Mouse (Mus musculus) Muller cell, postnatal 12 days (primary cell): ENCODE measurements around the gene Tprgl.

Source experiments
- DNase-seq: peaks from one replicate; pipeline ENCODE4 v3.0.0-alpha.2; 2015; ENCODE audit errors: inconsistent ontology term

Gene Tprgl

DNA sequence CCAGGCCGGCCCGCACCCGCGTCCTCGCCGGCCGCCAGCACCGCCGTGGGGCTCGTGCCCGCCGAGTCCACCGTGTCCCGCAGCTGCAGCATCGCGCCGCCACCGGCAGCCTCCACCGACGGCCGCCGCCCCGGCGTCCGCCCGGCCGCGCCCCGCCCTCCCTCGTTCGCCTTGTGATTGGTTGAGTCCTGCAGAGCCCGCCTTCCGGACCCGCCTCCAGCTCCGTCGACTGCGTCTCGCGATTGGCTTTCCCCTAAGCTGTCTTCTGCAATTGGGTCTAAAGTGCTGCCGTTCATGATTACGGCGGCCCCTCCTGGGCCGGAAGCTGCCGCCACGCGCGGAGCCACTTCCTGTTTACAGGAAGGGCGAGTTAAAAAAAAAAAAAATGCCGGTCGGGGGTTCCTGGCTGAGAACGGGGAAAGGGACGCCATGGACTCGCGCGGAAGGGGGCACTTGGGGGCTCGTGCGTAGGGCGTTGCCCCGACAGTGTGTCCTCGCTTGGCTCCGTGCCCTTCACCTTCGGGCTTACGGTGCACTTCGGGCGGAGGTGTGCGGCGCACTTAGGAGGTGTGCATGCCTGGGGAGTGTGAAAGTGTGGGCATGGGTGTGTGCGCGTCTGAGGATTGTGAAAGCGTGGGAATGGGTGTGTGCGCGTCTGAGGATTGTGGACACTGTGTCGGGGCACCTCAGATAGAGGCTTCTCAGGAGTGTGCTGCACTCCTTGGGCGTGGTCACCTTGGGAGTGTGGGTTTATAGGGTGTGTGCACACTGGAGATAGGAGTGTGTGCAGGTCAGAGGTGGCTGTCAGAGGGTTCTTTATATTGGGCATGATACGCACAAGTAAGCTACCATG is at the start of gene Tprgl:
Gene Tprgl, minus strand, starts transcription at position 129 of the 853 bp plus-strand sequence.
- DNase-seq: peak; percentile 98

DNA sequence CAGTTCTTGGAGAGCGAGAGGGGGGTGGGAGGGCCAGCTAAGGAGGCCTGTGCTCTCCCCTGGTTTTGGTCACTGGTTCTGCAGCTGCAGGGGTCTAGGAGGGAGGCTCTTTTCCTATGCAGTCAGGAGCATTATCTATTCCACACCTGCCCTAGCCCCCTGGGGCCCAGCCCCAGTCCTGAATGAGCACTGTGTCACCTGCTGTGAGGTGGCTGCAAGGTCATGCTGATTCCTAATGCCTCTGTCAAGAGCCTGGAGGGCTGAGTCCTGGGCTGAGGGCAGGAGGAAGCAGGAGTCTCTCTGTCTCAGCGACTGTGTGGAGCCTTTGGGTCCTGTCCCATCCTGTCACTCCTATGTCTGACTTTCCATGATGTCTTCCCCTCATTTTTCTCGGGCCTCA is 49.4 kb upstream of the Tprgl start:
- DNase-seq: no peak

DNA sequence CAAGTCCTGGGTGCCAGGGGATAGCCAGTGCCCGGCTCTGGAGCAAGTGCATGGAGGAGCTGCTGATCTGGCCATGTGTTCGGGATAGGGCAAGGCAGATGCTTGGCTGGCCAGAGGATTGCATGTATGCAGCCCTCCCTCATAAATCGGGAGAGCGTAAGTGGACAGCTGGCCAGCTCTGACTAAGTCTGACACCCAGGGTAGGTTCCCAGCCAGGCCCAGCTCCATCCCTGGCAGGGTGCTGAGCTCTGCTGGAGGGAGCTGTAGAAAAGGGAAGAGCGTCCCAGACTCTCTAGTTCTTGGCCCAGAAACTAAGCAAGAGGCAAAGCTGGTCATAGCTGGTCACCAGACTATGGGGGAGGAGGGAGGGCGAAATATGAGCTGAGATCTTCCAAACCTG is 48.6 kb upstream of the Tprgl start:
- no peak for DNase-seq

DNA sequence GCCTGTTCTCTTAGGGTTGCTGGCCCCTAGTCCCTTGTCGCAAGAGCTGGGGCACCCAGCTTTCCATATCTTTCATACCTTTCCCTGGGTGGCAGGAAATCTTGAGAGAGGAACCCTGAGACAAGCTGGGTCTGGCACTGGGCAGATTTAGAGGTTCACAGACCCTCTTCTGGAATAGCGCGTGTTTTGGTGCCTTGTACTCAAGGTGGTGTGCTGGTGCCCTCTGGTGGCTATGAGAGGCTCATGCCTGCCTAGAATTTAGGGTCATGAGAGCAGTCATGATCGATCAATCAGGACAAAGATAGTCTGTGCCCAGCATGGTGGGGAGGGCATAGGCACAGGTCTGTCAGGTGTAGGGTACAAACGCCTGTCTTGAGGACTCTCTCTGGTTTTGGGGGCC is 46.8 kb upstream of the Tprgl start:
- DNase-seq: peak; percentile 50

DNA sequence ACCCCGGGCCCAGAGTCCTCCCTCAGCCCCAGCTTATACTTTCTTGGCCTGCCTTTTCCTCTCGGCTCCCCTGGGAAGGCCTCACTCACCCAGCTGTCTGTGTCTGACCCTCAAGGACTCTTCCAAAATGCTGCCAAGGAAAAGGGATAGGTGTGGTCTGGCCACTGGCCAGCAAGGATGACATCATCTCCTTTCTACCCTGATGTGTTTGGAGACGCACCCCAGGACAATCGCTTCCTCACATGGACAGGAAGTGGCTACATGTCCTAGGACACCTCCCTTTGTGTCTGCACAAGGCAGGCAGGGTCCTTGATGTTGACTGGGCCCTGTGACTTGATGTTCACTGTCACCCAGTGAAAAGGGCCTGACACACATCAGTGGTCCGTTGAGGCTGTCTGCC is 44.9 kb upstream of the Tprgl start:
- no peak for DNase-seq

DNA sequence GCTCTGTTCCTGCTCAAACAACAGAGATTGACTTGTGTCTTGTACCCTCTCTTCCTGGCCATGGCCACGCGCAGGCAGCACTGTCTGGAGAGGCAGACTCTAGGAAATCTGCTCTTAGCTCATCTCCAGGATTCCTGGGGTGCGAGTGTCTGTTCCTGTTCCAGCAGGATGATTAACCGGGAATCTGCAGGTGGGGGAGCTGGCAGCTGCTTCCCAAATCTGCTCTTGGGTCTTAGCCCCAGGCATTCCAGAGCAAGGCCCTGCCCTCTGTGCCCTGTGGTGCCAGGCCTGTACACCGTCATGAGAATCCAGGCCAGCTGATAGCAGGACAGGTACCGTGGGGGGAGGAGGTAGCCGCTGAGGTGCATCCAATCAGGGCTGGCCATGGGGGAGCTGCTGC is 44.1 kb upstream of the Tprgl start:
- no peak for DNase-seq

DNA sequence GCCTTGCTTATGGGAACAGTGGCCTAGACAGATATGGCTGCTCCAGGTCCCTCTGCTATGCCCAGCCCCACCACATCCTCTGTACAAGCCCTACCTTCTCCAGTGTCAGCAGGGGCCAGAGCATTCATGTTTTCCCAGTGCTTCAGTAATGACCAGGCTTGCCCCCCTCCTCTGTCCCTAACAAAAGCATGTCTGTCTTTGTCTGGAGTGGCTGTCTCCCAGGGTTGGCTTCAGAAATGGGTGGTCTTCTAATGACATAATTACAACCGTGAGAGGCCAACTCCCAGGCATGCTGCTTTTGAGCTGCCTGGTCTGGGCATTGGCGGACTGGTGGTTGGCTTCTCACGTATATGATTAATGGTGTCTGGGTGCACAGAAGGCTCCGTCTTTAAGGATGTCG is 41.0 kb upstream of the Tprgl start:
- no peak for DNase-seq

DNA sequence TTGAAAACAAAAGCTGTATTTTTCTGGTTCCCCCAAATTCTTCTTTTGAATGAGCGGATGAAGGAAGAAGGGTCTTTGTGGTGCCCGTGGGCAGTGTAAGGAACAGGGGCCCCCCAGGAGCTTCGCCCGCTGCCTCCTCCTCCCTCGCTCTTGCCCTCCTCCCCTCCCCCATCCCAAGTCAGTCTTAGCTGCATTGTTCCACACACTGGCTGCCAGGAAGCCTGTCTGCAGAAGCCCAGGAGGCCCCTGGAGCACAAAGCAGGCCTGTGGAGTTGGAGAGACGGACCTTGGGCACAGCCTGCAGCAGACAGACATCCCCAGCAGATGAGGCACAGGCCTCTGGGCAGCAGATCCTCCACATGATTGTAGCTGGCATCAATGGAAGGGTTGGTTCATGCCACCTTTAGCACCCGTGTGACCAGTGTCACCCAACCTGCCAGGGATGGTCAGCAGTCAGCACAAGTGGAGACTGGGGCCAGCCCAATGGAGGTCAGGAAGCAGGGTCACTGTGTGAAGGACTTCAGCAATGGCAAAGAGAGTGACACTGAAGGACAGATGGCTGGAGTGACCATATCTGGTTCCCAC is 38.0 kb upstream of the Tprgl start:
- DNase-seq: no peak

DNA sequence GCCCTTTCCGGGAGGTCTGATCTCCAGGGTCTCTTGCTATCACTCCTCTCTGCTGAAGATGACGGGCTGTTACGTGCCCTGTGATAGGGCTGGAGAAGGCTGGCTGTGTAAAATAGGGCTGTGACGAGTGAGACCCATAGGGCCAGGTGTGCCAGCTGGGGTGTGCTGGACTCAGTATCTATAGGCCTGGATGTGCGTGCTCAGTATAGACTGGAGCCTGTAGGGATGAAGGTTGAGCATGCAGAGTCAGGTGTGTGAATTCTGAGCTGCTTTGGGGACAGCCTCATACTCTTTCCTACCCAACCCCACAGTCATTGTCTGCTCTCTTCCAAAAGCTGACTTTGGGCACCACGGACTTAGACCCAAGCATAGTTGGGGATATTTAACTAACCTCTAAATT is 37.5 kb upstream of the Tprgl start:
- no peak for DNase-seq

DNA sequence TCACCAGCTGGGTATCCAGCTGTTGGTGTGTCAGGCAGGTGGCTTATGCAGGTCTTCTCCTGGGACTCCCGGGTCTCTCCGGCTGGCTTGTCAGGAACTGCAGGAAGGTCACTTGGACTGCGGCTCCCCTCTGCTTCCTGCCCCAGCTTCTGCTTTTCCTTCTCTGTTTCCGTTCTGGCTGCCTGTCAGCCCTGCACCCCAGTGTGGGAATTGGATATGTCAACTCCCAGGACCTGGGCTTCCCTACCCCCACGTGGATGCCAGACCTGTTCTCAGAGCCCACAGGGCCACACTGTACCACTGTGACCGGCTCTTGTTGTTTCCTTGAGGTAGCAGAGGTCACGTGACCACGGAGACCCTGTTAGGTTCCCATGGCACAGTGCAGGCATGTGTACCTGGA is 28.5 kb upstream of the Tprgl start:
- DNase-seq: no peak

DNA sequence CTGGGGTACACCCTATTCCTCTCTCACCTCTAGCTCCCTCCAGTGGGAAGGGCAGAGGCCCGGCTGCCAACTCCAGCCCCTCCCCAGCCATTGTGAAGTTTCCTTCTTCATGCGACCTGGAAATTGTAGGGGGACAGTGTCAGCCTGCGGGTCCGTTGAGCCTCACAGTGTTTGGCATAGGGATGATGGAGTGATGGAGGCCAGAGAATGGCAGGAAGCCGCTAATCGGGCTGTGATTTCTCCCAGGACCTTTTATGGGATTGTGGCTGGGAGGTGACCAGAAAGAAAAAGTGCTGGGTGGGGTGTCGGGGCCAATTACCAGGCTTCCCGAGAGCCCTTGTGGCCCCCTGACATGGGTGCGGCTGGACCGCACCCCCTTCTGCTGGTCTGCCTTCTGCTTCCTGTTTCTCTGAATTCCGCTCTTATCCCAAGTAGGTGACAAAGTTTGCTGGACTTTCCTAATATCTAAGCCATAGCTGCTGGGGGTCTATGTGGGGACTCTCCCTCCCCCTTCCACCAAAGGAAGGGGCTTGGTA is 25.6 kb upstream of the Tprgl start:
- DNase-seq: no peak

DNA sequence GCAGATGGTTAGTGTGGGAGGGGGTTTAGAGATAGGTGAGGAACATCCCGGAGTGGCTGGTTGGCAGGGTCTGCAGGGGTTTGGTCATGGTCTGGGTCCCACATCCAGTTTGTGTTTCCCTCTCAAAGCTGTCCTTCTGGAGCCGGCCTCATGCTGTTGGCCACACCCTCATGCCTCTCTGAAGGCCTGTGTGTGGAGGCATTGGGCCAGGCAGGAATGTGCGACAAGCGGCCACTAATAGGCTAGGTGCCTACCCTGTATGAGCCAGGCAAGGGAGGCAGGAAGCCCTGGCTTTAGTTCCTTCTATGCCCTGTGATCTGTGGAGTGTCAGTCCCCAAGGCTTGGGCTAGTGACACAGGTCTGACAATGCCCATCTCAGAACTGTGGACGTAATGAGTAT is 24.5 kb upstream of the Tprgl start:
- DNase-seq: no peak

DNA sequence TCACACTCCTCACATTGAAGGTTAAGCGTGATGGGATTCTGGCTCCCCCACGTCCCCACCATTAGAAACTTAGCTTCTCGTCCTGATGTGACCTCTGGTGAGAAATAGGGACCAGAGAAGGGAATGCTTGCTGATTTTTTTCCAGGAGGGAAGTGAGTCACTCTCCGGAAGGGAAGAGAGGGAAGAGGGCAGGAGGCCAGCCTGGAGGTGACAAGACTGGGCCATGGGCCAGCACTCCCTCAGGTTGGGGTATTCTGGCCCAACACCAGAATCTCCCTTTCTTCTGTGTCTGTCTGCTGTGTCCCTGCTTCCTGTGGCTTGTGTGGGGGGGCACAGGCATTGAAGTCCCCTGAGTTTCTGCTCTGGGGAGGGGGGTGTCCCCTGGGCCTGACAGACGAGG is 23.1 kb upstream of the Tprgl start:
- DNase-seq: peak; percentile 66

DNA sequence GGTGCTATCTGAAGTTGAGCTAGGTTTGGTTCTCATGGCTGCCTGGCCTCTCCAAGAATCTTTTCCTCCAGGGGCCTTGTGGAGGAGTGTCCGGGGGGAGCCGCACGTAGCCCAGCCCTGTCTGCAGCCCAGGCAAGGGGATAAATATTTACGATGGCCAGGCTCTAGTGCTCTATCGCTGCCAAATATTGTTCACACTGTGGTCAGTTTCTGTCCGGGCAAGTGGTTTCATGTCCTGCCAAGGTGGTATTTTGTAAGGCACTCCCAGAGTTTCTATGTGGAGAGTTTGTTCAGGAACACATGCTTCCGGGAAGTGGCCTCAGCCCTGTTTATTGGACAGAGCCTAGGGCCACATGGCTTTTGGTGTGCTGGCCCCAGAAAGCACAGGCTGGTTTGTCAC is 20.5 kb upstream of the Tprgl start:
- no peak for DNase-seq

DNA sequence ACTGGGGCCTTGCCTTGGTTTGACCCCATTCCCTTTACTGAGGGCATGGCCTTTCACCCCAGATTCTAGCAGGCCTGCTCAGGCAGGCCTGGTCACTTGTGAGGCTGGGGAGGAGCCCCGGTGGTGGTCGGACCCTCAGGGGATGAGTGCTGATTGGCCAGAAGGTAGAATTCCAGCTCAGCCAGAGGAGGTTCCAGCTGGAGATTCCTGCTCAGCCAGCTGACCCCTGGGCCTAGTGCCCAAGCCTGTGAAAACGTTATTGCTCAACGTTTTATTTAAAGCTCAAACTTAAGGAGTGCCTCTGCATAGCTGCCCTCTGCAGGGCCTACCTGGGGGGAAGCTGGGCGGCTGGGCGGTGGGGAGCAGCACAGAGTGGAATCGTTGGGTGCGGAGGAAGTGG is 16.8 kb upstream of the Tprgl start:
- DNase-seq: no peak

DNA sequence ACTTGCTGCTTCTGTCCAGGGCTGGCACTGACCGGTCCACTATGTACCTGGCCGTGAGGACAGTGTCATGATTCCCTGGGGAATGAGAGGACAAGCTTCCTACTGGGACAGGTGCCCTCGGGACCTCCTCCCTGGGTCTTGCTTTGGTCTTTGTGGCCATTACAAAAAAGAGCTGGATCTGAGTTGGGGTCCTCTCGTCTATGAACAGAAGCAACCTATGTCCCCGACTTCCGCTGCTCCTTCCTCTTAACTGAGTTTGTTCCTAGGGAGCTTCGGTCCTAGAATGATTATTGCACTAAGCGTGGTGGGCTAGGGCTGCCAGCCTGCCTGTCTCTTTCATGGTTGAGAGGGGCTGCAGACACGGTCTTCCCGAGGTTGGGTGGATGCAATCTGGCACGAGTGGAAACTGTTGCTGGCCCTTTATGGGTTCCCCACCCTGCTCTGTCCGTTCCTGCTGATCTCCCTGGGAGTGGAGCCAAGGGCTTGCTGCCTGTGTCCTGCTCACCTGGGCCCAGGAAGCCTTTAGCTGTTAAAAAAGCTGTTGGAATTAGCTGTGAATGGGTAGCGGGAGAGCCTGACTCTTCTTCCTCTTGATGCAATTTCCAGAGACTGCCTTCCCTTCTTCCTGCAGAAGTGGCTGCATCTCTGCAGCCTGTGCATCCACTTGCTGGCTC is 11.6 kb upstream of the Tprgl start:
- DNase-seq: no peak

DNA sequence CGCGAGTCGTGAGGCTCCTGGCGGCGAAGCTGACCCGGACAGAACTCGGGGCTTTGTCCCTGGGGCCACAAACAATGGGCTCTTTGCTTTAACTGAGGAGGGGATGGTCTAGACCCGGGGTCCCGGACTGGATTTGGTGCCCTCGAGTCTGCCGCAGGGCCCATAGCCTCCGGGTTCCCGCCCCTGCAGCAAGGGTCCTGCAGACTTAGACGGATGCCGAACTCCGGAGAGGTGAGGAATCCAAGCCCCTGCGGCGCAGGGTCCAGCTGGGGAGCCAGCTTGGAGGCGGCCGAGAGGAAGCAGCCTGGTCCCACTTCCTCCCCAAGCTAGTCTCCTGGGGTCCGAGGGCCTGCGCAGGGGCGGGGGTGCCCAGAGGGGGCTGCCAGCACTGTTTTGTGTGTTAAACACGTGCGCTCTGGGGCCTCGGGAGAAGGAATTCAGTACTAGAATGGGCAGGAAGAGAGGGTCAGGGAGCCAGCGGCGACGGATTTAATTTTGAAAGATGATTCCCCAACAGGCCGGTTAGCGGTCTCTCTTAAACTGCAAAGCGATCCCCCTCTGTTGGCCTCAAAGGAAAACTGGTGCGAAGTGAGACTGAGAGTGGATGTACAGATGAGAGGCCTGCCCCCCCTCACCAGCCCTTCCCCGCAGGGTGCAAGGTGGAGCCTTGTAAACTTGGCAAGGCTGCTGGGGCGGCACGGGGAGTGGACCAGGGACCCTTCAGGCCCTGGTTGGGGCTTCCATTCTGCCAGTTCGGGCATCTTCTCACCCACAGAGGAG is 10.9 kb upstream of the Tprgl start:
- DNase-seq: no peak

DNA sequence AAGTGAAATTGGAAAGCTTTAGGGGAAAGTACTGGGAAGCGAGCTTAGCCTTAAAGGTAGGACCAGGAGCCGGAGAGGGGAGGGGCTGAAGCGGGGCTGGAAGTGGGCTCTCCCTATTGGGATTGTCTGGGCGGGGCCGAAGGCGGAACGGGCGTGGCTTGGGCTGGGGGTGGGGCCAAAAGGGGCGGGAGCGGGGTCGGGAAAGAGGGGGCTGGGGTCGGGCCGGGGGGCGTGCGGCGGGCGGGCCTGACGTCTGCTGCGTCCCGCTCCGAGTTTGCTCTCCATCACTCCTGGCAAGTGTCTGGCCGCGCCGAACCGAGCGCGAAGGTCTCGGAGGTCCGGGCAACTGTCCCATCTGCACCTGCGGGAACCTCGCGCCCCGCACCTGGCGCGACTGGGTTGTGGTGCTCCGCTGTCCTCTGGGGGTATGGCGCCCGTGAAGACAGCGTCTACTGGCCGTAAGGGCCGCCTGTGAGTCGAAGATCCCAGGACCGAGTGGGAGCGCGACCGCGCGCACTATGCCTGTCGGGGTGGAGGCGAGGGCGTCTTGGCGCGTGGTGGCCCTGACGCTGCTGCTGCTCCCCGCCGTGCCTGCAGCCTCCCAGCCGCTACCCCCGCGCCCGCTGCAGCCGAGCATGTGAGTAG is 10.2 kb upstream of the Tprgl start, which contains the start of gene Megf6:
Gene Megf6, plus strand, starts transcription at position 225 of the 645 bp plus-strand sequence.
- DNase-seq: peak; percentile 66

DNA sequence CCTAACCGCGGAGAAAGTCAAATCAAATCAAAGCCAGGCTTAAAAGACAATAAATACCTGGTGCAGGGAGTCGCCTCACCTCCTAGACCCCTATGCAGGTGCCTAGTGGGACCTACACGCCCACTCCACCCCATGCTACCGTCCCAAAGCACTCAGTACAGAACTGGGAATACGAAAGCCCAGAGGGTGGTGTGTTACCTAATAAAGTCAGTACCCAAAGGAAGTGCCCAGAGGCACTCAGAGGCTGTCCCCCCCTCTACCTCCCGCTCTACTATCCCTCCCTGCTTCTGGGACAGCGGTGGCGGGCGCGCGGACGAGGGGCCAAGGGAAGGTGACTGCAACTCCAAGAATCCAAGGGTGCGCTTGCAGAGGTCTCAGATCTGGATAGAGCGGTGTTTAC is 9.6 kb upstream of the Tprgl start:
- no peak for DNase-seq

DNA sequence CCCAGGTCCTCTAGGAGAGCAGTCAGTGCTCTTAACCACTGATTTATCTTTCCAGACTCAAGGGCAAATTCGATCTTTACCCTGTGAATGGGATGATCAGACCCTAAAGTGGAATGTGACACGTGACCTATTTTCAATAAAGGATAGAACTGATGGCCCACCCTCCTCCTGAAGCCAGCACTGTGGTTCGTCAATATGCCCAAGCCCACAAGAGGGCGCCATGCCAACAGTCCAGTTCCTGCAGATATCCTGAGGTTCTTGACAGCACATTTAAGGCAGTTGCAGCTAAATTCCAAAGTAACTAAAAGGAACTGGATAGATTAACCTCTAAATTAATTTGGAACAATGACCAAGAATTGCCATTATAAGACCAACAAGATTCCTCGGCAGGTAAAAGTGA is 6.6 kb upstream of the Tprgl start:
- DNase-seq: peak; percentile 34

DNA sequence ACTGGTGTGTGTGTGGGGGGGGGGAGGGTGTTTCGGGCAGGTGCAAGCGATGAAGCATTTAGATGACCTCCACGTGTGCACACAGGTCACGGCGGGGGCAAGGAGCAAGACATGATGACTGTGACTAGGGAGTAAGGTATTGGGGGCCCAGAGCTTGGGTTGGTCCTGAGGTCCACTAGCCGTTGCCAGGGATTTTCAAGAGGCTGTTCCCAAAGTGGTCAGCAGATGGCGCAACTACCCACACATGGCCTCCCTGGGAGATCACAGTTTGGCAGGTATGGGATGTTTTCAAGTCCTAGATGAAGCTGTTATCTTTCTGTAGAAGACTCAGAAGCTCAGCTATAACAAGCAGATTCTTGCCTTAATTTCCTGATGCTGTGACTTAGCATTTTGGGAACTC is 2.8 kb upstream of the Tprgl start:
- DNase-seq: peak; percentile 53
